Comparison of ENCODE assay signal across 8 mouse cellular contexts in the genomic region with DNA sequence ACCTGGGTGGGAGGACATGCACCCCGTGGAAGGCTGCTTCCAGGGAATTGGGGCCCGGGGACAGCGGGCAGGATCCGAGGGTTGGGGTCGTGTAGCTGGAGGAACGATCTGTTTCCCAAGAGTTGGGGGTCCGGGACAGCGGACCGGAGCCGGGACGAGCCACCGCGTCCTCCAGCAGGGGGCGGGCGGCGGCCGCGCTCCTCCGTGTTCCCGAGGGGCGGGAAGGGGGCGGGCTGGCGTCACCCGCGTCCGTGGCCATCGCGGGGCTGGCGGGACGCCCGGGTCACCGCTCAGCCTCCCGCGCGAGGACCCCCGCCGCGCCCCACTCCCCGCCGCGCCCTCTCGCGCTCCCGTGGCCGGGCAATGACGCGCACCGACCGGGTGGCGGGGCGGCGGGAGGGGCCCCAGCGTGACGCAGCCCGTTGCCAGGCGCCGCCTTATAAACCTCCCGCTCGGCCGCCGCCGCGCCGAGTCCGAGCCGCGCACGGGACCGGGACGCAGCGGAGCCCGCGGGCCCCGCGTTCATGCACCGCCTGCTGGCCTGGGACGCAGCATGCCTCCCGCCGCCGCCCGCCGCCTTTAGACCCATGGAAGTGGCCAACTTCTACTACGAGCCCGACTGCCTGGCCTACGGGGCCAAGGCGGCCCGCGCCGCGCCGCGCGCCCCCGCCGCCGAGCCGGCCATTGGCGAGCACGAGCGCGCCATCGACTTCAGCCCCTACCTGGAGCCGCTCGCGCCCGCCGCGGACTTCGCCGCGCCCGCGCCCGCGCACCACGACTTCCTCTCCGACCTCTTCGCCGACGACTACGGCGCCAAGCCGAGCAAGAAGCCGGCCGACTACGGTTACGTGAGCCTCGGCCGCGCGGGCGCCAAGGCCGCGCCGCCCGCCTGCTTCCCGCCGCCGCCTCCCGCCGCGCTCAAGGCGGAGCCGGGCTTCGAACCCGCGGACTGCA. TPM values are rescaled to one million over a fixed set of nuclear protein-coding genes. Genes with fewer than 3 reads are reported as not detected.
A peak's percentile ranks its signal among the peaks of the same experiment; 100 is the strongest.
DNase-seq lines count a peak whose midpoint lies in the region; ATAC-seq and TF ChIP-seq lines count a peak whose summit lies in the region.

Gene Cebpb, plus strand, starts transcription at position 418 of the 954 bp plus-strand sequence.

- TF ChIP-seq POLR2A in testis, adult 2 months (IDR thresholded peaks at IDR 0.05; ENCODE audit: control insufficient read depth, low read depth, low read length), result peak; percentile 59

- H3K9me3 ChIP-seq in E14TG2a.4 (ENCODE audit: low read length), result no peaks in the 10 kb centered on the region
- no peaks in the 10 kb centered on the region for H3K9me3 ChIP-seq in forebrain, embryonic 14.5 days (replicated peaks; ENCODE audit: control insufficient read depth, low read length)
- no peaks in the 10 kb centered on the region for H3K9me3 ChIP-seq in neural tube, embryonic 13.5 days

- H3K4me1 ChIP-seq in E14TG2a.4 (replicated peaks; ENCODE audit: low read depth, low read length), result peaks cover 30% of the 10 kb centered on the region
- H3K4me1 ChIP-seq in forebrain, embryonic 14.5 days (ENCODE audit: control insufficient read depth, insufficient read depth, low read length), result peaks cover 8% of the 10 kb centered on the region
- H3K4me1 ChIP-seq in neural tube, embryonic 13.5 days (replicated peaks), result peaks cover 20% of the 10 kb centered on the region
- peaks cover 14% of the 10 kb centered on the region for H3K4me1 ChIP-seq in testis, adult 2 months (ENCODE audit: control insufficient read depth, insufficient read depth, low read length)

- H3K4me2 ChIP-seq in forebrain, embryonic 14.5 days (ENCODE audit: low read length), result peak within 1 kb of the TSS; percentile 93
- H3K4me2 ChIP-seq in neural tube, embryonic 13.5 days, result peak within 1 kb of the TSS; percentile 70

- TF ChIP-seq CTCF in E14TG2a.4 (conservative IDR thresholded peaks at IDR 0.05; ENCODE audit: low read length), result no peak
- TF ChIP-seq CTCF in testis, adult 2 months (IDR thresholded peaks at IDR 0.05; ENCODE audit: control insufficient read depth, insufficient read depth, insufficient replicate concordance, low read depth, low read length), result peak; percentile 25; the same call in 1 of the 2 replicates

- DNase-seq in cerebellum, adult 11-12 months, result peak; percentile 73
- DNase-seq in forebrain, embryonic 14.5 days (ENCODE audit: low spot score), result peak; percentile 59
- peak; percentile 90 to 96 for DNase-seq in heart, postnatal 14 days
- DNase-seq in large intestine, adult 2 months (ENCODE audit: low read depth, low spot score), result no peak
- DNase-seq in lung, adult 18-20 months, result peak; percentile 89 to 90

- intact Hi-C loops in heart, postnatal 14 days (cut with DNase I), result loop anchor here (1.0 to 5.0 kb wide), 3 partner anchors 88 to 409 kb away; no protein-coding TSS in a partner anchor

- H3K9ac ChIP-seq in forebrain, embryonic 14.5 days (ENCODE audit: low read length), result peak within 1 kb of the TSS; percentile 55
- peak within 1 kb of the TSS; percentile 65 for H3K9ac ChIP-seq in neural tube, embryonic 13.5 days

- peak; percentile 76 for ATAC-seq in forebrain, embryonic 14.5 days
- ATAC-seq in neural tube, embryonic 13.5 days (ENCODE audit: low read depth), result peak; percentile 48

- H3K27me3 ChIP-seq in E14TG2a.4 (ENCODE audit: insufficient read depth, low read length), result peaks cover 52% of the 10 kb centered on the region
- H3K27me3 ChIP-seq in forebrain, embryonic 14.5 days (replicated peaks; ENCODE audit: control insufficient read depth, insufficient read depth, low read length), result peaks cover 29% of the 10 kb centered on the region
- peaks cover 79% of the 10 kb centered on the region for H3K27me3 ChIP-seq in neural tube, embryonic 13.5 days
- H3K27me3 ChIP-seq in testis, adult 2 months (ENCODE audit: control insufficient read depth, insufficient read depth, low read length), result no peaks in the 10 kb centered on the region

- WGBS in forebrain, embryonic 14.5 days, result under 1% methylated on average over 117 of the region's 147 CpGs
- under 1% methylated on average over 119 of the region's 147 CpGs for WGBS in large intestine, adult 2 months
- under 1% methylated on average over 109 of the region's 147 CpGs for WGBS in neural tube, embryonic 13.5 days

- no peaks in the 10 kb centered on the region for H3K36me3 ChIP-seq in E14TG2a.4 (ENCODE audit: insufficient read depth, low read length)
- H3K36me3 ChIP-seq in forebrain, embryonic 14.5 days (ENCODE audit: control insufficient read depth, insufficient read depth, low read length), result no peaks in the 10 kb centered on the region
- no peaks in the 10 kb centered on the region for H3K36me3 ChIP-seq in neural tube, embryonic 13.5 days
- no peaks in the 10 kb centered on the region for H3K36me3 ChIP-seq in testis, adult 2 months (ENCODE audit: control insufficient read depth, insufficient read depth, low read length)

- H3K27ac ChIP-seq in forebrain, embryonic 14.5 days (ENCODE audit: low read depth, low read length), result no peak within 1 kb of the TSS
- H3K27ac ChIP-seq in neural tube, embryonic 13.5 days (replicated peaks), result no peak within 1 kb of the TSS
- H3K27ac ChIP-seq in testis, adult 2 months (ENCODE audit: control insufficient read depth, insufficient read depth, low read depth, low read length), result peak within 1 kb of the TSS; percentile 46

- peak within 1 kb of the TSS; percentile 82 for H3K4me3 ChIP-seq in E14TG2a.4 (replicated peaks; ENCODE audit: low read length)
- peak within 1 kb of the TSS; percentile 60 for H3K4me3 ChIP-seq in forebrain, embryonic 14.5 days (ENCODE audit: low read depth, low read length)
- H3K4me3 ChIP-seq in neural tube, embryonic 13.5 days, result peak within 1 kb of the TSS; percentile 55
- H3K4me3 ChIP-seq in testis, adult 2 months (ENCODE audit: control insufficient read depth, low read depth, low read length), result peak within 1 kb of the TSS; percentile 88

RNA-seq across cellular contexts. Expression of gene Cebpb, which starts in this region (rescaled TPM):
- 0.11 and 0.38 TPM in 2 replicates for polyA plus RNA-seq in forebrain, embryonic 14.5 days (2014; fragmentation: Nextera tagmentation; extraction: Ambion mirVana)
- total RNA-seq in heart, postnatal 14 days (2021), result 100 to 1,000 TPM; 108 to 124 TPM
- 45.2 and 73.4 TPM in 2 replicates for polyA plus RNA-seq in large intestine, adult 2 months (2012; rRNA removed)
- polyA plus RNA-seq in neural tube, embryonic 13.5 days (2015; fragmentation: Nextera tagmentation; extraction: Ambion mirVana), result 2.2 and 2.3 TPM in 2 replicates
- 2.9 and 4.0 TPM in 2 replicates for polyA plus RNA-seq in testis, adult 2 months (2012; rRNA removed)

Comparison
In these comparisons a context has a peak if more than half of its experiments do, and no peak if none do; other contexts are left out.
1. Peak in DNase-seq, ATAC-seq, H3K4me3 ChIP-seq, H3K9ac ChIP-seq and H3K4me2 ChIP-seq in forebrain, embryonic 14.5 days; RNA of the gene not detected or under 1 TPM.